Mouse (Mus musculus) thymus, postnatal 0 days (tissue): ENCODE measurements around the gene Tbc1d8. TPM values are rescaled to one million over a fixed set of nuclear protein-coding genes. Genes with fewer than 3 reads are reported as not detected.

Experiments
- DNase-seq: peaks from one replicate; pipeline ENCODE4 v3.0.0-alpha.2; 2015; ENCODE audit warnings: low spot score
- polyA plus RNA-seq: library from polyadenylated mRNA; unstranded; fragments of >200 nt; fragmentation: Nextera tagmentation; extraction: Ambion mirVana; gene quantifications from 2 replicates; pipeline ENCODE4 v1.2.1, GENCODE M21; 2015

Tbc1d8 gene
- polyA plus RNA-seq, 1 experiment from 2014 or later = 7.4 TPM

GRCm38 (mm10) chr1:39367601-39368266 is 110.8 kb downstream of the Tbc1d8 start, which contains the start of gene Rpl31:
TSS of gene Rpl31 (plus strand) at chr1:39367842.
- DNase-seq = peak; percentile 96

- no peak for DNase-seq
These were observed 111.5 kb downstream of the Tbc1d8 start for GRCm38 (mm10) chr1:39367045-39367444.

- no peak for DNase-seq
These were observed 113.0 kb downstream of the Tbc1d8 start for GRCm38 (mm10) chr1:39365562-39365961.

- DNase-seq = no peak
These were observed 116.1 kb downstream of the Tbc1d8 start for GRCm38 (mm10) chr1:39362515-39362893.

- no peak for DNase-seq
These were observed 116.6 kb downstream of the Tbc1d8 start for GRCm38 (mm10) chr1:39361754-39362514.

- no peak for DNase-seq
These were observed 129.1 kb downstream of the Tbc1d8 start for GRCm38 (mm10) chr1:39349427-39349826.

GRCm38 (mm10) chr1:39349001-39349400 is 129.6 kb downstream of the Tbc1d8 start:
- no peak for DNase-seq

- peak; percentile 52 for DNase-seq
These were observed 133.5 kb downstream of the Tbc1d8 start for GRCm38 (mm10) chr1:39344981-39345600.

- DNase-seq = no peak
These were observed 135.3 kb downstream of the Tbc1d8 start for GRCm38 (mm10) chr1:39343242-39343641.

GRCm38 (mm10) chr1:39341807-39342206 is 136.7 kb downstream of the Tbc1d8 start:
- no peak for DNase-seq

GRCm38 (mm10) chr1:39340647-39341046 is 137.9 kb downstream of the Tbc1d8 start:
- DNase-seq = peak; percentile 75

- no peak for DNase-seq
These were observed 138.4 kb downstream of the Tbc1d8 start for GRCm38 (mm10) chr1:39340156-39340555.

- no peak for DNase-seq
These were observed 139.1 kb downstream of the Tbc1d8 start for GRCm38 (mm10) chr1:39339455-39339854.

- DNase-seq = no peak
These were observed 139.7 kb downstream of the Tbc1d8 start for GRCm38 (mm10) chr1:39338831-39339230.

- no peak for DNase-seq
These were observed 141.8 kb downstream of the Tbc1d8 start for GRCm38 (mm10) chr1:39336788-39337187.

GRCm38 (mm10) chr1:39335561-39336196 is 142.9 kb downstream of the Tbc1d8 start:
- DNase-seq = no peak

- no peak for DNase-seq
These were observed 146.1 kb downstream of the Tbc1d8 start for GRCm38 (mm10) chr1:39332456-39332855.

GRCm38 (mm10) chr1:39330857-39331594 is 147.5 kb downstream of the Tbc1d8 start:
- no peak for DNase-seq

GRCm38 (mm10) chr1:39327546-39327945 is 151.0 kb downstream of the Tbc1d8 start:
- no peak for DNase-seq

GRCm38 (mm10) chr1:39325228-39325627 is 153.3 kb downstream of the Tbc1d8 start:
- DNase-seq = no peak

- no peak for DNase-seq
These were observed 156.6 kb downstream of the Tbc1d8 start for GRCm38 (mm10) chr1:39321954-39322353.
